Mouse (Mus musculus) spleen, adult 2 months (tissue): Measurements from ENCODE around the gene Trim33.

ENCODE experiments used
- CTCF ChIP-seq: fragments of 200-500 bp; IDR thresholded peaks from 2 replicates; pipeline ENCODE4 v1.5.1; 2011; ENCODE audit warnings: mild to moderate bottlenecking, inconsistent platforms; ENCODE audit not compliant: insufficient read depth, insufficient read length, insufficient replicate concordance; ENCODE audit errors: extremely low read depth
- POLR2A ChIP-seq: fragments of 200-500 bp; IDR thresholded peaks from 2 replicates; pipeline ENCODE4 v1.6.1; 2011; ENCODE audit warnings: low read depth, low read length, inconsistent platforms

GRCm38 (mm10) chr3:103353518-103353917 is 74.4 kb downstream of the Trim33 start:
- TF ChIP-seq POLR2A, result no peak
- no peak for TF ChIP-seq CTCF
